Mouse (Mus musculus): ENCODE measurements around the gene Gnat2. TPM values are rescaled to one million over a fixed set of nuclear protein-coding genes. Genes with fewer than 3 reads are reported as not detected.

The Gnat2 gene
- 0.40 and 0.71 TPM in 2 replicates for polyA plus RNA-seq (2012; rRNA removed)

DNA sequence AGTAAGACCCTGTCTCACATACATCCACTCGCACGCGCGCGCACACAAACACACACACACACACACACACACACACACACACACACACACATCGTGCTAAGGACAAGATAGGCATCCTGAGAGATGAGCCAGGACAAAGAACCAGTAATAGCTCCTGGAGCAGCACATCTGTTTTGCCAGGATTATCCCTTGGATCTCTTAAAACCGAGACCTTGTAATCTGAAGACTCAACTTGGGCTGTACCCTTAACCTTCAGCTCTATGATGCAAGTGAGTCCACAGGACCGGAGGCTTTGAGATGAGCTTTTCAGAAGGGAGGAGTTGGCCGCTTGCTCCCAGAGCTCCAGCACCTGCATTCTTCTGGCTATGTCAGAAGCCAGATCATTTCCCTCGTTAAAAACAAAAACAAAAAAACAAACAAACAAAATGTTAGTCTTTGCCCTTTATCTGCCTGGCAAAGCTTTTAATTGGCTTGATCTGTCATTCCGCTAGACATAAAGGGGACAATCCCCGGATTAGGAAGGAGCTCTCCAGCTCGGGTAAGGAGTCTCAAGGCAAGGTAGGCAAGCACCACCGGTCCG is at the start of gene Gnat2:
Gene Gnat2 (plus strand): TSS at position 254 of the 580 bp plus-strand sequence.
- H3K4me1 ChIP-seq (ENCODE audit: control insufficient read depth, insufficient read depth, low read length), result peaks cover 3% of the 10 kb centered on the region
- TF ChIP-seq CTCF (IDR thresholded peaks at IDR 0.05; ENCODE audit: control insufficient read depth, insufficient read depth, insufficient replicate concordance, low read depth, low read length) (no peak), POLR2A (IDR thresholded peaks at IDR 0.05; ENCODE audit: control insufficient read depth, low read depth, low read length) (no peak)
- H3K27ac ChIP-seq (ENCODE audit: control insufficient read depth, insufficient read depth, low read depth, low read length), result no peak within 1 kb of the TSS
- no peak within 1 kb of the TSS for H3K4me3 ChIP-seq (ENCODE audit: control insufficient read depth, low read depth, low read length)
- H3K36me3 ChIP-seq (ENCODE audit: control insufficient read depth, insufficient read depth, low read length), result no peaks in the 10 kb centered on the region
- H3K27me3 ChIP-seq (ENCODE audit: control insufficient read depth, insufficient read depth, low read length), result no peaks in the 10 kb centered on the region

DNA sequence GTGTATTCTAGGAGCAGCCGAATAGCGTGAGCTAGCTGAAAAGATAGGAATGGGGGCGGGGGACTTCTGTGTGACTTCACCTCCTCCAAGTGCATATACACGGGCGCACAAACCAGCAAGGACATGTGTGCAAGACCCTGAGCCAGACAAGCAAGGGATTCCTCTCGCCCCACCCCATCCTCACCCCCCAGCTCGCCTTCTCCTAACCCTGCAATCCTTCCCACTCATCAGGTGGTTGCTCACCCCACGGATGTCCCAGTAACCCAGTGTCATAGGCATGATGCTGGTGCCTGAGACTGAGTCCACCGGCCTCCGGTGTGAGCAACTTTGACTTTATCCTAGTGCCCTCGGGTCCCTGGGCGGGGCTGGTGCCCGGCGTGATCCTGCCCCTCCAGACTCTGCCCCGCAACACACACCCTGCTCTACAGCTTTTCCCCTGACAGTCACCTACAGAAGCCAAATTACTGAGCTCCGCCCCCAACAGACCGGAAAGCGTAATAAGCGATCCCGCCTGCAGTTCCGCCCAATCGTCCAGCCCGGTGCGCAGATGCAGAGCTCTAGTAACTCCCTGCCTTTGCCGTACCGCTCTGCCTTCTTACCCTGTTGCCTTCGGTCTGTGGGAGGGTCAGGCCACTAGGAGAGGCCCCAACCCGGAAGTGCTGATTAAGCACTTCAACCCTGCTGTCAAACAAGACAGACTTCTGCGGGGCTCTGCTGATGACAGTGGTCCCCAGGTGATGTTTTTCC is 48.0 kb upstream of the Gnat2 start, which contains the start of gene Gstm4:
Gene Gstm4 (minus strand): TSS at position 501 of the 747 bp plus-strand sequence.
- peaks cover 2% of the 10 kb centered on the region; the same call in 1 of the 2 replicates for H3K4me1 ChIP-seq (ENCODE audit: control insufficient read depth, insufficient read depth, low read length)
- no peak for TF ChIP-seq CTCF (IDR thresholded peaks at IDR 0.05; ENCODE audit: control insufficient read depth, insufficient read depth, insufficient replicate concordance, low read depth, low read length)
- peak; percentile 69 for TF ChIP-seq POLR2A (IDR thresholded peaks at IDR 0.05; ENCODE audit: control insufficient read depth, low read depth, low read length)
- H3K27me3 ChIP-seq (ENCODE audit: control insufficient read depth, insufficient read depth, low read length), result no peaks in the 10 kb centered on the region
- H3K4me3 ChIP-seq (ENCODE audit: control insufficient read depth, low read depth, low read length), result peak within 1 kb of the TSS; percentile 81
- H3K36me3 ChIP-seq (ENCODE audit: control insufficient read depth, insufficient read depth, low read length), result no peaks in the 10 kb centered on the region
- H3K27ac ChIP-seq (ENCODE audit: control insufficient read depth, insufficient read depth, low read depth, low read length), result peak within 1 kb of the TSS; percentile 47; the same call in 1 of the 2 replicates

DNA sequence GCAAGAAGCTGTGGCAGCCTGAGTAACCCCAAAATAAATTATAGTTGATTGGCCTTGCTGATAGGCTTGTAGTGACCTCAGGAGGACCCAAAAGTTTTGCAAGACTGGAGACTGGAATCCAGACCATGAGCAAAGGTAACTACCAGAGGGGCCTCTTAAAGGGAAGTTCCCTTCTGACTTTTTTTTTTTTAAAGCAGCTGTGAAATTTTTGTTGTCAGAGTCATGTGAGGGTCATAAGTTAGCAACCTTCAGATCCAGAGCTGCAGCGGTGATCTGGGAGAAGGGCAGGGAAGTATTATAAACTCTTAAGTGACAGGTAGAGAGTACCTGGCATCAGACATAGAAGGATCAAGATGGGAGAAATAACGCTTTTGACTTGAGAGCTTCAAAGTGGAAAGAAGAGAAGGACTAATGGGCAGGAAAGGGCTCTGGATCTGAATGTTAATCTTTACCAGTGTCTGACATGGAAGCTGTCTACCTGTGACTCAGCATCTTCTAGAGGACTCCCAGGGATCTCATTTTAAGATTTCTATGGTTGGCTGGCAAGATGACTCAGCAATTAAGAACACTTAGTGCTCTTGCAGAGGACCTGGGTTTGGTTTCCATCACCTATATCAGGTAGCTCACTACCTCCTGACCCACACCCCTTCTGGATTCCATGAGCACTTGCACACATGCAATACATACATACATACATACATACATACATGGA is 45.5 kb upstream of the Gnat2 start:
- Histone ChIP-seq H3K4me1 (ENCODE audit: control insufficient read depth, insufficient read depth, low read length) (peaks cover 2% of the 10 kb centered on the region; the same call in 1 of the 2 replicates), H3K27me3 (ENCODE audit: control insufficient read depth, insufficient read depth, low read length) (no peaks in the 10 kb centered on the region), H3K4me3 (ENCODE audit: control insufficient read depth, low read depth, low read length) (no peak overlapping the region), H3K27ac (ENCODE audit: control insufficient read depth, insufficient read depth, low read depth, low read length) (no peak overlapping the region), H3K36me3 (ENCODE audit: control insufficient read depth, insufficient read depth, low read length) (no peaks in the 10 kb centered on the region)
- TF ChIP-seq CTCF (IDR thresholded peaks at IDR 0.05; ENCODE audit: control insufficient read depth, insufficient read depth, insufficient replicate concordance, low read depth, low read length) (no peak), POLR2A (IDR thresholded peaks at IDR 0.05; ENCODE audit: control insufficient read depth, low read depth, low read length) (no peak)

DNA sequence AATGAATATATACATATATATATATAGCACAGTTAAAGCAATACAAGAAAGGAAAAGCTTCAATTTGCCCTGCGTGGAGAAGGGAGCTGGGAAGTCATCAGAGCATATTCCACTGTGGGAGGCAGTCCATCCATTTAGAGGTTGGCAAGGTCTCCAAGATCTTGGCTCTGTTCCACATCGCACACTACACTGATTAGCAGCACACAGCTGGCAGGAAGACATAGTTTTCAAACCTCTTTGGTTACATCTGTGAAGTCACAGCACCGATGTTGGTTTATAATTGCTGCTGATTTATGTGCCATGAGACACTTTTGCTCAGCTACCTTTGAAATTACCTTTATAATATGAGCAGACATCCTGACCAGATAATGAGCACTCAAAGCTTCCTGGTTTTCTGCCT is 44.3 kb upstream of the Gnat2 start:
- no peaks in the 10 kb centered on the region for H3K27me3 ChIP-seq (ENCODE audit: control insufficient read depth, insufficient read depth, low read length)
- no peak overlapping the region for H3K4me3 ChIP-seq (ENCODE audit: control insufficient read depth, low read depth, low read length)
- TF ChIP-seq POLR2A (IDR thresholded peaks at IDR 0.05; ENCODE audit: control insufficient read depth, low read depth, low read length), result no peak
- TF ChIP-seq CTCF (IDR thresholded peaks at IDR 0.05; ENCODE audit: control insufficient read depth, insufficient read depth, insufficient replicate concordance, low read depth, low read length), result no peak
- H3K27ac ChIP-seq (ENCODE audit: control insufficient read depth, insufficient read depth, low read depth, low read length), result no peak overlapping the region
- no peaks in the 10 kb centered on the region for H3K36me3 ChIP-seq (ENCODE audit: control insufficient read depth, insufficient read depth, low read length)
- H3K4me1 ChIP-seq (ENCODE audit: control insufficient read depth, insufficient read depth, low read length), result peaks cover 2% of the 10 kb centered on the region; the same call in 1 of the 2 replicates

DNA sequence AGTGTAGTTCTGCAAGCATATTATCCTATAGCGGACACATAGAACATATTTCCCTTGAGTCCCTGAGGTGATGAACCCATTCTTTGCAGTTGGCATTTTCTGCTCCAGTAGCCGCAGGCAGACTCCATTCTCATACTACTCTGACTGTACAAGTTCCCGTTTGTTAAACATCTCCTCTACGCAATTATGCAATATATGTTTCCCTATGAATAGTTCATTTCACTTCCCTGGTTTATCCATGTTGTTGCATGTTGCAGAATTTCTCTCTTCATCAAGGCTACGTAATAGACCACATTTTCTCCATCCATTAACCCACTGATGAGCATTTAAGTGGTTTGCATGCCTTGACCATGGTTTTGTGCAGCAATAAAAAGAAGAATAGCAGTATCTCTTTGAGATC is 42.1 kb upstream of the Gnat2 start:
- TF ChIP-seq CTCF (IDR thresholded peaks at IDR 0.05; ENCODE audit: control insufficient read depth, insufficient read depth, insufficient replicate concordance, low read depth, low read length) (no peak), POLR2A (IDR thresholded peaks at IDR 0.05; ENCODE audit: control insufficient read depth, low read depth, low read length) (no peak)
- Histone ChIP-seq H3K27ac (ENCODE audit: control insufficient read depth, insufficient read depth, low read depth, low read length) (no peak overlapping the region), H3K4me3 (ENCODE audit: control insufficient read depth, low read depth, low read length) (no peak overlapping the region), H3K36me3 (ENCODE audit: control insufficient read depth, insufficient read depth, low read length) (no peaks in the 10 kb centered on the region), H3K27me3 (ENCODE audit: control insufficient read depth, insufficient read depth, low read length) (no peaks in the 10 kb centered on the region), H3K4me1 (ENCODE audit: control insufficient read depth, insufficient read depth, low read length) (no peaks in the 10 kb centered on the region)

DNA sequence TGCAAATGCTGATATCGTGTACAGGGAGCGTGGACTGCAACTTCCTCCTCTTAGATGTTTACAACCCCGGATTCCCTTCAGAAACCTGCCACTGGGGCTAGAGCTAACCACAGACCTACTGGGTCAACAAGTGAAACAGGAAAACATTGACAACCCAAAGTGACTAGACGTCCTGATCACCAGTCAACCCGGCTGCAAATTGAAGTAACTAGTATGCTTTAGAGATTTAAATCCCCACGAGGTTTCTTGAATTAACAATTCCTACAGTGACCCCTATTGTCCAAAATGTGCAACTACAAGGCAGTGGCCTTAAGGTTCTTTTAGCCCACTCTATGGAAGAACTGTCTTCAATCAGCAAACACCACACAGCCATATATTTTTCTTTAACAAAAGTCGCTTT is 31.2 kb upstream of the Gnat2 start:
- Histone ChIP-seq H3K36me3 (ENCODE audit: control insufficient read depth, insufficient read depth, low read length) (no peaks in the 10 kb centered on the region), H3K4me3 (ENCODE audit: control insufficient read depth, low read depth, low read length) (no peak overlapping the region), H3K27ac (ENCODE audit: control insufficient read depth, insufficient read depth, low read depth, low read length) (no peak overlapping the region), H3K27me3 (ENCODE audit: control insufficient read depth, insufficient read depth, low read length) (no peaks in the 10 kb centered on the region), H3K4me1 (ENCODE audit: control insufficient read depth, insufficient read depth, low read length) (no peaks in the 10 kb centered on the region)
- no peak for TF ChIP-seq CTCF (IDR thresholded peaks at IDR 0.05; ENCODE audit: control insufficient read depth, insufficient read depth, insufficient replicate concordance, low read depth, low read length)
- no peak for TF ChIP-seq POLR2A (IDR thresholded peaks at IDR 0.05; ENCODE audit: control insufficient read depth, low read depth, low read length)

DNA sequence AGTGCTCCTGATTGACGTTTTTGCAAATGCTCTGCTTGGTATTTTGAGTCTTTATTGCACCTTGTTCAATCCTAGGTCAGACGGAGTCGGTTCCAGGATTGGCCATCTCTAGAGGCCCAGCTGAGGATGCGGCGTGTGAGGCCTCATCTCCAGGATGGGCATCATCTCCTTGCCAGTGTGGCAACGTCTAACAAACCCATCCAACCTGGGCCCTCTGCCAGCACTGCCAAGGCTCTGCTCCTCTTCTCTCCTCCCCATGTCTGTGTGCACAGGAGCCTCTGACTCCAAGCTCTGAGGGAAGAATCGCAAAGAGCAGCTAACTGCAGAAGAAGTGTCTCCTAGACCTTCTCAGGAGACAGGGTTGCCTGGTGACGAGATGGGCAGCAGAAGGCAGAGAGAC is 29.9 kb upstream of the Gnat2 start:
- no peak for TF ChIP-seq CTCF (IDR thresholded peaks at IDR 0.05; ENCODE audit: control insufficient read depth, insufficient read depth, insufficient replicate concordance, low read depth, low read length)
- no peak for TF ChIP-seq POLR2A (IDR thresholded peaks at IDR 0.05; ENCODE audit: control insufficient read depth, low read depth, low read length)
- no peaks in the 10 kb centered on the region for H3K4me1 ChIP-seq (ENCODE audit: control insufficient read depth, insufficient read depth, low read length)
- H3K36me3 ChIP-seq (ENCODE audit: control insufficient read depth, insufficient read depth, low read length), result no peaks in the 10 kb centered on the region
- no peaks in the 10 kb centered on the region for H3K27me3 ChIP-seq (ENCODE audit: control insufficient read depth, insufficient read depth, low read length)
- H3K27ac ChIP-seq (ENCODE audit: control insufficient read depth, insufficient read depth, low read depth, low read length), result no peak overlapping the region
- no peak overlapping the region for H3K4me3 ChIP-seq (ENCODE audit: control insufficient read depth, low read depth, low read length)
